Mouse (Mus musculus) MEL (cell line): ENCODE measurements around the gene Garnl3. TPM values are rescaled to one million over a fixed set of nuclear protein-coding genes. Genes with fewer than 3 reads are reported as not detected.
"Not testable (repeated sequence)": the region's sequence is repeated elsewhere in the genome, so short reads cannot be mapped to it uniquely, and the experiment has no call there.

Experiments used
- DNase-seq: peaks from one replicate; pipeline ENCODE4 v3.0.0; 2011; ENCODE audit warnings: low read depth, low spot score
- H3K27ac ChIP-seq: 2 replicates; pipeline ENCODE4 v1.5.1; 2012; ENCODE audit warnings: low read depth, mild to moderate bottlenecking, control low read depth, low read length, moderate library complexity; ENCODE audit not compliant: control insufficient read depth
- H3K27me3 ChIP-seq, 2 experiments: fragments of 150-350 bp in 1 of 2; sonication (generic) in 1 of 2; 2 replicates each; pipeline ENCODE4 v1.6.1; 2012; ENCODE audit warnings: low read length in 2 of 2, mild to moderate bottlenecking in 2 of 2, improper control_type of control experiment in 1 of 2, moderate library complexity in 1 of 2; ENCODE audit not compliant: insufficient read depth in 2 of 2, control insufficient read depth in 1 of 2
- H3K36me3 ChIP-seq, 2 experiments: 2 replicates each; pipeline ENCODE4 v1.6.1; 2012 to 2014; ENCODE audit warnings: low read length in 2 of 2, improper control_type of control experiment in 1 of 2, inconsistent platforms in 1 of 2, mild to moderate bottlenecking in 1 of 2; ENCODE audit not compliant: insufficient read depth in 2 of 2, control insufficient read depth in 1 of 2
- H3K4me1 ChIP-seq, 2 experiments: fragments of 150-350 bp in 1 of 2; sonication (generic) in 1 of 2; 2 replicates each; pipeline ENCODE4 v1.6.1; 2012; ENCODE audit warnings: low read length in 2 of 2, improper control_type of control experiment in 1 of 2, mild to moderate bottlenecking in 1 of 2; ENCODE audit not compliant: insufficient read depth in 2 of 2, control insufficient read depth in 1 of 2
- H3K4me3 ChIP-seq, 2 experiments: fragments of 150-350 bp in 1 of 2; sonication (generic) in 1 of 2; 2 replicates each; pipeline ENCODE4 v1.5.1; 2012; ENCODE audit warnings: low read depth in 2 of 2, low read length in 2 of 2, mild to moderate bottlenecking in 2 of 2, moderate library complexity in 2 of 2, control low read depth in 1 of 2, improper control_type of control experiment in 1 of 2; ENCODE audit not compliant: control insufficient read depth in 1 of 2, insufficient read depth in 1 of 2
- H3K79me2 ChIP-seq: 2 replicates; pipeline ENCODE4 v1.6.1; 2012; ENCODE audit warnings: mild to moderate bottlenecking, low read length, moderate library complexity; ENCODE audit not compliant: control insufficient read depth, poor library complexity, insufficient read depth
- H3K9ac ChIP-seq: 2 replicates; pipeline ENCODE4 v1.6.1; 2012; ENCODE audit warnings: low read depth, mild to moderate bottlenecking, control low read depth, low read length, moderate library complexity; ENCODE audit not compliant: control insufficient read depth, poor library complexity, severe bottlenecking
- H3K9me3 ChIP-seq: fragments of 150-350 bp; sonication (generic); replicated peaks from 2 replicates; pipeline ENCODE4 v1.6.1; 2012; ENCODE audit warnings: mild to moderate bottlenecking, low read length, improper control_type of control experiment, moderate library complexity; ENCODE audit not compliant: insufficient read depth
- BHLHE40 ChIP-seq: IDR thresholded peaks from 2 replicates; pipeline ENCODE4 v1.6.1; 2012; ENCODE audit warnings: low read depth, mild to moderate bottlenecking, inconsistent platforms, low read length, improper control_type of control experiment, borderline replicate concordance
- CTCF ChIP-seq, 3 experiments: IDR thresholded peaks in 2 of 3; conservative IDR thresholded peaks in 1 of 3; 2 replicates each; pipeline ENCODE4 v1.5.1; 2011 to 2012; ENCODE audit warnings: low read length in 3 of 3, low read depth in 2 of 3, mild to moderate bottlenecking in 2 of 3, improper control_type of control experiment in 1 of 3, inconsistent platforms in 1 of 3, mixed read lengths in 1 of 3, moderate library complexity in 1 of 3; ENCODE audit not compliant: control insufficient read depth in 1 of 3, insufficient read depth in 1 of 3, poor library complexity in 1 of 3, severe bottlenecking in 1 of 3
- E2F4 ChIP-seq: IDR thresholded peaks from 2 replicates; pipeline ENCODE4 v1.6.1; 2011; ENCODE audit warnings: low read depth, low read length, improper control_type of control experiment, borderline replicate concordance
- EP300 ChIP-seq, 2 experiments: IDR thresholded peaks; 2 replicates each; pipeline ENCODE4 v1.6.1; 2011; ENCODE audit warnings: improper control_type of control experiment in 2 of 2, low read length in 2 of 2, low read depth in 1 of 2, mild to moderate bottlenecking in 1 of 2
- JUND ChIP-seq: IDR thresholded peaks from 2 replicates; pipeline ENCODE4 v1.6.1; 2011; ENCODE audit warnings: low read depth, mild to moderate bottlenecking, improper control_type of control experiment, low read length
- MAZ ChIP-seq: IDR thresholded peaks from 2 replicates; pipeline ENCODE4 v1.6.1; 2012; ENCODE audit warnings: low read depth, mild to moderate bottlenecking, inconsistent platforms, low read length, improper control_type of control experiment
- MEF2A ChIP-seq: IDR thresholded peaks from 2 replicates; pipeline ENCODE4 v1.6.1; 2014; ENCODE audit warnings: low read depth, mild to moderate bottlenecking, inconsistent platforms, low read length, improper control_type of control experiment; ENCODE audit not compliant: poor library complexity, insufficient replicate concordance, severe bottlenecking; ENCODE audit errors: extremely low read depth
- MYB ChIP-seq: IDR thresholded peaks from 2 replicates; pipeline ENCODE4 v1.6.1; 2011; ENCODE audit warnings: mild to moderate bottlenecking, low read depth, low read length, improper control_type of control experiment
- NELFE ChIP-seq: IDR thresholded peaks from 2 replicates; pipeline ENCODE4 v1.6.1; 2011; ENCODE audit warnings: low read depth, low read length, improper control_type of control experiment
- NRF1 ChIP-seq: IDR thresholded peaks from 2 replicates; pipeline ENCODE4 v1.6.1; 2014; ENCODE audit warnings: low read depth, mild to moderate bottlenecking, inconsistent platforms, low read length, improper control_type of control experiment, moderate library complexity; ENCODE audit not compliant: poor library complexity, insufficient read depth, severe bottlenecking
- POLR2AphosphoS5 ChIP-seq: IDR thresholded peaks from 2 replicates; pipeline ENCODE4 v1.6.1; 2012; ENCODE audit warnings: low read depth, borderline replicate concordance, mild to moderate bottlenecking, inconsistent platforms, low read length, moderate library complexity, mixed read lengths
- SMC3 ChIP-seq: IDR thresholded peaks from 2 replicates; pipeline ENCODE4 v1.6.1; 2011; ENCODE audit warnings: low read depth, low read length, improper control_type of control experiment
- TAL1 ChIP-seq: IDR thresholded peaks from 2 replicates; pipeline ENCODE4 v1.6.1; 2012; ENCODE audit warnings: mild to moderate bottlenecking, inconsistent platforms, low read length, moderate library complexity, mixed read lengths
- TBP ChIP-seq: IDR thresholded peaks from 2 replicates; pipeline ENCODE4 v1.8.0; 2011; ENCODE audit warnings: low read depth, low read length, improper control_type of control experiment
- TCF12 ChIP-seq: IDR thresholded peaks from 2 replicates; pipeline ENCODE4 v1.6.1; 2014; ENCODE audit warnings: low read depth, mild to moderate bottlenecking, inconsistent platforms, low read length, improper control_type of control experiment, moderate library complexity
- UBTF ChIP-seq: IDR thresholded peaks from 2 replicates; pipeline ENCODE4 v1.6.1; 2012; ENCODE audit warnings: low read depth, mild to moderate bottlenecking, inconsistent platforms, low read length, improper control_type of control experiment, moderate library complexity, borderline replicate concordance; ENCODE audit not compliant: insufficient read depth
- ZC3H11A ChIP-seq: IDR thresholded peaks from 2 replicates; pipeline ENCODE4 v1.6.1; 2012; ENCODE audit warnings: low read depth, mild to moderate bottlenecking, inconsistent platforms, low read length, improper control_type of control experiment
- ZKSCAN1 ChIP-seq: IDR thresholded peaks from 2 replicates; pipeline ENCODE4 v1.6.1; 2012; ENCODE audit warnings: low read depth, mild to moderate bottlenecking, inconsistent platforms, low read length, improper control_type of control experiment, moderate library complexity
- ZNF384 ChIP-seq: IDR thresholded peaks from 2 replicates; pipeline ENCODE4 v1.6.1; 2012; ENCODE audit warnings: low read depth, mild to moderate bottlenecking, inconsistent platforms, low read length, improper control_type of control experiment
- polyA plus RNA-seq, 2 experiments: library from polyadenylated mRNA; stranded (reverse) in 1 of 2; unstranded in 1 of 2; fragments of >175 nt in 1 of 2; fragments of >200 nt in 1 of 2; gene quantifications; 2 replicates each; pipeline versions ENCODE4 v1.2.1 to v1.2.4; 2012; ENCODE audit warnings: low replicate concordance in 2 of 2, low read depth in 1 of 2; ENCODE audit not compliant: insufficient read length in 2 of 2, insufficient read depth in 1 of 2, missing spikeins in 1 of 2
- total RNA-seq: library from RNA; depleted of rRNA; stranded (reverse); fragments of 300-350 nt; gene quantifications from 2 replicates; pipeline ENCODE4 v1.2.3, GENCODE M21; 2012

Garnl3 gene
- total and polyA plus RNA-seq, 3 experiments = 1.5 to 2.3 TPM; not detected in 1

GRCm38 (mm10) chr2:33017191-33017590, 114.3 kb downstream of the Garnl3 start (continued):
- TF ChIP-seq BHLHE40 (no peak), TBP (no peak)

GRCm38 (mm10) chr2:33014877-33015276, 116.6 kb downstream of the Garnl3 start:
- Histone ChIP-seq H3K9me3 (no peaks in the 10 kb centered on the region), H3K36me3 (peaks cover 0 to 2% of the 10 kb centered on the region in 2 experiments; a peak in 1 of 4 replicates), H3K4me1 (peaks cover 0 to 12% of the 10 kb centered on the region in 2 experiments; a peak in 2 of 4 replicates), H3K27ac (no peak overlapping the region), H3K9ac (no peak overlapping the region), H3K27me3 (no peaks in the 10 kb centered on the region; a peak in 1 of 4 replicates), H3K4me3 (no peak overlapping the region), H3K79me2 (no peaks in the 10 kb centered on the region)
- TF ChIP-seq NELFE = no peak
- no peak for TF ChIP-seq ZNF384
- no peak for TF ChIP-seq NRF1
- TF ChIP-seq JUND = no peak
- TF ChIP-seq EP300 (IDR thresholded peaks at IDR 0.05; ENCODE audit: low read depth in 1 of 2, low read length in 2 of 2) = no peak
- no peak for TF ChIP-seq MAZ
- TF ChIP-seq ZC3H11A = no peak
- no peak for DNase-seq

GRCm38 (mm10) chr2:33009055-33009454, 122.4 kb downstream of the Garnl3 start:
- not testable (repeated sequence) for H3K9ac ChIP-seq, H3K27me3 ChIP-seq, H3K79me2 ChIP-seq, H3K9me3 ChIP-seq, H3K4me3 ChIP-seq, H3K27ac ChIP-seq, H3K4me1 ChIP-seq, H3K36me3 ChIP-seq
- peak; percentile 32 for DNase-seq
- peak; percentile 55 for TF ChIP-seq SMC3
- TF ChIP-seq CTCF (IDR thresholded peaks at IDR 0.05 in 2 of 3, conservative IDR thresholded peaks at IDR 0.05 in 1 of 3; ENCODE audit: control insufficient read depth in 1 of 3, insufficient read depth in 1 of 3, low read depth in 2 of 3, low read length in 3 of 3, poor library complexity in 1 of 3, severe bottlenecking in 1 of 3) = peak; percentile 18 to 54 (median 22); a peak in 4 of 6 replicates

DNA sequence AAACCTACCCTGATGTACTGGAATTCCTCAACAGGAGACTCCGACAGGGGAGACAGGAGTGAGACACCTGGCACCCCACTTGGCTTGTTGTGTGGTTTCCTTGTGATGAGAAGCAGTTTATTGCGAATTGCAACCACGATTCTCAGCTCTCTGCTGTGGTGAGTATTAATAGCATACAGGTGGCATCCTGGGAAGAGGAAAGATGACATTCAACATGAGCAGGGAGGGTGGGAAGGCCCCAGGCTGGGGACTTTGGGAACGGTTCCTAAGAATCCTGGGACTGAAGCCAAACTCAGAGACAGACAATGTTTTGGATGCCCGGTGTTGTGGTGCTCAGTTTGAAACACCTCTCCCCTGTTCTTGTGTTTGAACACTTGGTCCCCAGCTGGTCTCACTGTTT, 126.4 kb downstream of the Garnl3 start:
- no peaks in the 10 kb centered on the region for H3K4me1 ChIP-seq
- no peaks in the 10 kb centered on the region for H3K36me3 ChIP-seq
- H3K9me3 ChIP-seq = no peaks in the 10 kb centered on the region
- TF ChIP-seq MEF2A (no peak), E2F4 (no peak), TCF12 (no peak), UBTF (no peak), MYB (no peak), ZKSCAN1 (no peak), POLR2AphosphoS5 (no peak), ZNF384 (no peak), TAL1 (no peak)
- no peak overlapping the region for H3K27ac ChIP-seq
- H3K9ac ChIP-seq = no peak overlapping the region
- no peak overlapping the region for H3K4me3 ChIP-seq
- H3K79me2 ChIP-seq = no peaks in the 10 kb centered on the region; the same call in 1 of the 2 replicates
- H3K27me3 ChIP-seq = no peaks in the 10 kb centered on the region
- DNase-seq = no peak
